9 mouse cellular contexts compared by ENCODE assay signal in genomic region chr2:181060127-181060526, GRCm38 (mm10). TPM values are rescaled to one million over a fixed set of nuclear protein-coding genes. Genes with fewer than 3 reads are reported as not detected.
DNase-seq lines count a peak whose midpoint lies in the region; TF ChIP-seq lines count a peak whose summit lies in the region.
"Had no signal": no experiment of that assay in that cellular context is flagged by ENCODE, and none has a peak within 500 bp of the region (broad histone marks: within the 10 kb centered on the region; RNA-seq: fewer than 3 reads in every experiment).

No protein-coding gene starts in this region.

- H3K4me3 ChIP-seq in layer of hippocampus, adult 2 months = no peak overlapping the region
- H3K4me3 ChIP-seq: limb, embryonic 15.5 days had no signal

- TF ChIP-seq CTCF in layer of hippocampus, adult 2 months (conservative IDR thresholded peaks at IDR 0.05) = peak; percentile 92

- H3K27ac ChIP-seq in layer of hippocampus, adult 2 months = no peak overlapping the region
- H3K27ac ChIP-seq: limb, embryonic 15.5 days had no signal

- DNase-seq in MEL-GATA-1-ER (ENCODE audit: extremely low read depth, low read depth) = peak; percentile 15
- peak; percentile 25 for DNase-seq in c-Kit-negative CD71-positive TER-119-positive erythroid progenitor cells, embryonic 14.5 days (ENCODE audit: low read depth, low spot score)
- DNase-seq in fibroblast of lung, adult 2 months (ENCODE audit: low read depth) = peak; percentile 16
- DNase-seq in heart, postnatal 4 days = peak; percentile 87
- peak; percentile 80 to 91 for DNase-seq in layer of hippocampus, adult 2 months (ENCODE audit: low spot score in 2 of 2)
- DNase-seq in lung, postnatal 14 days = peak; percentile 80
- peak; percentile 73 for DNase-seq in retina, postnatal 7 days (ENCODE audit: low read depth, low spot score)
- DNase-seq in urinary bladder, postnatal 25 days (ENCODE audit: low spot score) = peak; percentile 75

RNA-seq across cellular contexts. Expression of gene Chrna4, which starts 16.8 kb away (rescaled TPM):
- under 1 TPM; 0.11 to 0.17 TPM for total RNA-seq in heart, postnatal 4 days (2021)
- 10 to 100 TPM; 14.1 to 15.7 TPM for total RNA-seq in layer of hippocampus, adult 2 months (2021)

Comparison
In these comparisons a context has a peak if more than half of its experiments do, and no peak if none do; other contexts are left out.
1. DNase-seq: peak in every context shown above with its lines; median percentile 87 in heart, postnatal 4 days; 86 in layer of hippocampus, adult 2 months; 80 in lung, postnatal 14 days; 75 in urinary bladder, postnatal 25 days; 73 in retina, postnatal 7 days; 25 in c-Kit-negative CD71-positive TER-119-positive erythroid progenitor cells, embryonic 14.5 days; 16 in fibroblast of lung, adult 2 months; 15 in MEL-GATA-1-ER.
2. RNA of gene Chrna4, which starts 16.8 kb away (total RNA-seq): 14.1 to 15.7 TPM in layer of hippocampus, adult 2 months; 0.11 to 0.17 TPM in heart, postnatal 4 days; every median in the first group is over 10 times any median in the second.